Mouse (Mus musculus) lung, embryonic 15.5 days (tissue): ENCODE results near the gene Fgf4. TPM values are rescaled to one million over a fixed set of nuclear protein-coding genes. Genes with fewer than 3 reads are reported as not detected.

Experiments
- ATAC-seq: fragments of 200-750 bp; cut with Nextera tagmentation; 2 replicates; pipeline ENCODE4 v1.8.0; 2017; ENCODE audit warnings: moderate number of reproducible peaks, borderline replicate concordance; ENCODE audit not compliant: low FRiP score, low TSS enrichment; ENCODE audit errors: extremely low read depth
- H3K27ac ChIP-seq: fragments of 300-500 bp; sonication (generic); 2 replicates; pipeline ENCODE4 v1.5.1; 2015; ENCODE audit warnings: moderate library complexity, mild to moderate bottlenecking, inconsistent platforms
- H3K27me3 ChIP-seq: fragments of 300-500 bp; sonication (generic); 2 replicates; pipeline ENCODE4 v1.6.1; 2015; ENCODE audit warnings: inconsistent platforms
- H3K36me3 ChIP-seq: fragments of 300-500 bp; sonication (generic); 2 replicates; pipeline ENCODE4 v1.6.1; 2015; ENCODE audit warnings: inconsistent platforms
- H3K4me1 ChIP-seq: fragments of 300-500 bp; sonication (generic); 2 replicates; pipeline ENCODE4 v1.6.1; 2015; ENCODE audit warnings: inconsistent platforms
- H3K4me2 ChIP-seq: fragments of 300-500 bp; sonication (generic); 2 replicates; pipeline ENCODE4 v1.6.1; 2015; ENCODE audit warnings: inconsistent platforms, mild to moderate bottlenecking, moderate library complexity
- H3K4me3 ChIP-seq: fragments of 300-500 bp; sonication (generic); 2 replicates; pipeline ENCODE4 v1.5.1; 2015; ENCODE audit warnings: mild to moderate bottlenecking, inconsistent platforms
- H3K9ac ChIP-seq: fragments of 300-500 bp; sonication (generic); 2 replicates; pipeline ENCODE4 v1.6.1; 2015; ENCODE audit warnings: inconsistent platforms
- H3K9me3 ChIP-seq: fragments of 300-500 bp; sonication (generic); 2 replicates; pipeline ENCODE4 v1.6.1; 2016; ENCODE audit warnings: inconsistent platforms
- WGBS: fragments of 180-500 bp; shearing (Covaris S2); methylation state at CpG from one replicate; pipeline ENCODE4 v1.1.7; 2015; 5-methylcytosine and 5-hydroxymethylcytosine counted together
- polyA plus RNA-seq: library from polyadenylated mRNA; unstranded; fragments of >200 nt; fragmentation: Nextera tagmentation; extraction: Ambion mirVana; gene quantifications from 2 replicates; pipeline ENCODE4 v1.2.1, GENCODE M21; 2015

The Fgf4 gene
- not detected in 2 replicates for polyA plus RNA-seq

GRCm38 (mm10) chr7:144847067-144847466, at the start of gene Fgf4:
Gene Fgf4, plus strand, starts transcription at chr7:144847367.
- H3K27me3 ChIP-seq = peaks cover 19% of the 10 kb centered on the region
- no peaks in the 10 kb centered on the region for H3K36me3 ChIP-seq
- no peaks in the 10 kb centered on the region for H3K4me1 ChIP-seq

DNA sequence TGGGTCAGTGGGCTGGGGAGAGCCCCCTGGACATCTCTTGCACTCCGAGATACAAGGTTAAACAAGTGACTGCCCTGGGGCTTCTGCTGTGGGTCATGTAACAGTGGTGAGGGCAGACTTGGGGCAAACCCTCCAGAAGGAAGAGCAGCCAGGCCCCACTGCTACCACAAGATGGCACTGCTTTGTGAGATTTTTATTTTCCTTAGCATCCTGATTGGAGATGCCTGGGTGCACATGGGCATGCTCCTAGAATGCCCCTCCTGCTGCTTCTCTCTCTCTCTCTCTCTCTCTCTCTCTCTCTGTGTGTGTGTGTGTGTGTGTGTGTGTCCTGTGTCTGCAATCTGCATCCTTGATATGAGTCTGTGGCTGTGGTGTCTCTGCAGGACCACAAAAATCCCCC, 48.7 kb upstream of the Fgf4 start:
- Histone ChIP-seq H3K9me3 (no peaks in the 10 kb centered on the region), H3K36me3 (no peaks in the 10 kb centered on the region), H3K4me1 (no peaks in the 10 kb centered on the region), H3K4me2 (no peak overlapping the region), H3K27ac (no peak overlapping the region), H3K4me3 (no peak overlapping the region), H3K9ac (no peak overlapping the region), H3K27me3 (no peaks in the 10 kb centered on the region; the same call in 1 of the 2 replicates)
- 26% methylated on average over 1 of the region's 1 CpGs for WGBS
- ATAC-seq = no peak

More at GRCm38 (mm10) chr7:144847067-144847466, at the start of gene Fgf4:
- no peaks in the 10 kb centered on the region for H3K9me3 ChIP-seq
- ATAC-seq = no peak
- no peak within 1 kb of the TSS for H3K9ac ChIP-seq
- no peak within 1 kb of the TSS for H3K27ac ChIP-seq
- H3K4me3 ChIP-seq = no peak within 1 kb of the TSS
- H3K4me2 ChIP-seq = no peak within 1 kb of the TSS

GRCm38 (mm10) chr7:144807036-144807435, 40.1 kb upstream of the Fgf4 start:
- Histone ChIP-seq H3K27me3 (peaks cover 5% of the 10 kb centered on the region; the same call in 1 of the 2 replicates), H3K9me3 (no peaks in the 10 kb centered on the region), H3K27ac (no peak overlapping the region), H3K4me2 (no peak overlapping the region), H3K4me1 (0 out of 2 replicates have a peak, but pooled peaks cover 4% of the 10 kb centered on the region), H3K9ac (no peak overlapping the region), H3K4me3 (no peak overlapping the region), H3K36me3 (no peaks in the 10 kb centered on the region)
- 55% methylated on average over 6 of the region's 6 CpGs for WGBS
- no peak for ATAC-seq

- WGBS = 63% methylated on average over 4 of the region's 4 CpGs
- Histone ChIP-seq H3K4me3 (no peak overlapping the region), H3K4me2 (no peak overlapping the region), H3K4me1 (0 out of 2 replicates have a peak, but pooled peaks cover 5% of the 10 kb centered on the region), H3K9ac (no peak overlapping the region), H3K9me3 (no peaks in the 10 kb centered on the region), H3K27me3 (peaks cover 5% of the 10 kb centered on the region; the same call in 1 of the 2 replicates), H3K27ac (no peak overlapping the region), H3K36me3 (no peaks in the 10 kb centered on the region)
- no peak for ATAC-seq
These were observed 39.1 kb upstream of the Fgf4 start for GRCm38 (mm10) chr7:144807976-144808577.

DNA sequence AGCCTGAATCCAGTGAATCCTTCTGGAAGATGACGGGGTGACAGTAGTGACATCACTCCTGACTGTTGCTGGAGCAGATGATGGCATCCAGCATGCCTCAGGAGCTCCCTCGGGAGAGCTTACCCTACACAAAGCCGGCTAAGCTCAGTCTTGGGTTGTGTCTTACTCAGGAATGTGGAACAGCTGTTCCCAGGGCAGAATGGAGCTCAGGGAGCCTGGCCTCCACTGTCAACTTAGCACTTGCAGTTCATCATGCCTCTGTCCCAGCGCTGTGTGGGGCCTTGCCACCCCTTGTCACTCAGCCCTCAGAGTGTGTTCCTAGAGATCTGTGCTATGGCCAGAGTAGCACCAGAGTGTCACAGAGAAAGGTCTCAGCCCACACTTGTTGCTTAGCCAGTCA, 35.6 kb upstream of the Fgf4 start:
- Histone ChIP-seq H3K9ac (no peak overlapping the region), H3K27ac (no peak overlapping the region), H3K36me3 (no peaks in the 10 kb centered on the region), H3K4me3 (no peak overlapping the region), H3K4me2 (no peak overlapping the region), H3K9me3 (no peaks in the 10 kb centered on the region), H3K27me3 (no peaks in the 10 kb centered on the region), H3K4me1 (0 out of 2 replicates have a peak, but pooled peaks cover 5% of the 10 kb centered on the region)
- ATAC-seq = peak; percentile 88; the same call in 1 of the 2 replicates
- 22% methylated on average over 4 of the region's 4 CpGs for WGBS

DNA sequence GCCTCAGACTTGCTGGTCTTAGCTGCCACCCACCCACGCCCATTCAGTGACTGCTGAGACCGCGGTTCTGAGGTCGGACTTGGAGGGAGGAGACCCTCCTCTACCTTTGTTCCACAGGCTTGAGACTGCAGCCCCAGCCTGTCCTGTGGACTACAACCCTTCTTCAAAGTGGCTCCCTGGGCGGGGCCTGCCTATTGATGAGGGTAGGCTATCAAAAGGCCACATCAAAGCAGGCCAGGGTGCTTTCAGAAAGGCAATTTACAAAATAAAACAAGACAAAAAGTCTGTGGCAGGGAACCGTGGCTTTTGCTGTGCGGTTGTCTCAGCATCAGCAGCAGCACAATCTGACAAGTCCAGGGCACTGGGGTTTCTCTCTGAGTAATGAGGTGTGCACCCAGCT, 25.3 kb upstream of the Fgf4 start:
- no peak overlapping the region for H3K4me2 ChIP-seq
- no peak for ATAC-seq
- no peaks in the 10 kb centered on the region for H3K36me3 ChIP-seq
- no peak overlapping the region for H3K9ac ChIP-seq
- no peaks in the 10 kb centered on the region for H3K9me3 ChIP-seq
- H3K27me3 ChIP-seq = peaks cover 14% of the 10 kb centered on the region
- no peak overlapping the region for H3K4me3 ChIP-seq
- H3K4me1 ChIP-seq = no peaks in the 10 kb centered on the region
- 56% methylated on average over 7 of the region's 7 CpGs for WGBS
- no peak overlapping the region for H3K27ac ChIP-seq

DNA sequence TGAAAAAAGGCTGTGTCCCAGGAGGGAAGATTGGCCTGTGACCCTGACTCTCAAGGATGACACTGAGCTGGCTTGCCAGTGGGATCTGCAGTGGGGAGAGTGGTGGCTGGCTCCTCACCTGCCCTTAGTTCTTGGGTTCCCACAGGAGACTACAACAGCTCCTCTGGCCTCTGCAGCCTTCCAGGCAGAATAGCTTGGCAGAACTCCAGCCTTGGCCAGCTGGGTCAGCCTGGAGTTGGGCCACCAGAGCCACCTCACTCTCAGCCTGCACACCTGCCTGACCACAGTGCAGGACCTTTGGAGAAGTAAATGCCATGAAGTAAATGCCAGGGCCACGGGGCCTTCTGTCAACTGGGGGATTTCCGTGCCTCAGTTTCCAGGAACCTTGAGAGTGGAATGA, 23.2 kb upstream of the Fgf4 start:
- H3K9me3 ChIP-seq = no peaks in the 10 kb centered on the region
- peaks cover 22% of the 10 kb centered on the region for H3K27me3 ChIP-seq
- no peaks in the 10 kb centered on the region for H3K36me3 ChIP-seq
- H3K4me3 ChIP-seq = no peak overlapping the region
- no peak overlapping the region for H3K9ac ChIP-seq
- WGBS = 82% methylated on average over 2 of the region's 2 CpGs
- ATAC-seq = no peak
- H3K4me1 ChIP-seq = no peaks in the 10 kb centered on the region
- H3K27ac ChIP-seq = no peak overlapping the region
- H3K4me2 ChIP-seq = no peak overlapping the region

GRCm38 (mm10) chr7:144828369-144828768, 18.8 kb upstream of the Fgf4 start:
- Histone ChIP-seq H3K4me1 (no peaks in the 10 kb centered on the region), H3K27ac (no peak overlapping the region), H3K36me3 (no peaks in the 10 kb centered on the region), H3K4me2 (no peak overlapping the region), H3K9me3 (no peaks in the 10 kb centered on the region), H3K4me3 (no peak overlapping the region), H3K9ac (no peak overlapping the region), H3K27me3 (peaks cover 30% of the 10 kb centered on the region)
- WGBS = 75% methylated on average over 11 of the region's 11 CpGs
- no peak for ATAC-seq

GRCm38 (mm10) chr7:144837891-144838488, 9.2 kb upstream of the Fgf4 start, which contains the start of gene Fgf3:
Gene Fgf3, plus strand, starts transcription at chr7:144838083.
- peaks cover 79% of the 10 kb centered on the region for H3K27me3 ChIP-seq
- H3K4me1 ChIP-seq = peaks cover 12% of the 10 kb centered on the region
- H3K36me3 ChIP-seq = no peaks in the 10 kb centered on the region
- H3K27ac ChIP-seq = no peak within 1 kb of the TSS
- no peaks in the 10 kb centered on the region for H3K9me3 ChIP-seq
- peak within 1 kb of the TSS; percentile 66 for H3K4me2 ChIP-seq
- peak within 1 kb of the TSS; percentile 36 for H3K4me3 ChIP-seq
- WGBS = 3% methylated on average over 43 of the region's 43 CpGs
- H3K9ac ChIP-seq = no peak within 1 kb of the TSS
- ATAC-seq = no peak

DNA sequence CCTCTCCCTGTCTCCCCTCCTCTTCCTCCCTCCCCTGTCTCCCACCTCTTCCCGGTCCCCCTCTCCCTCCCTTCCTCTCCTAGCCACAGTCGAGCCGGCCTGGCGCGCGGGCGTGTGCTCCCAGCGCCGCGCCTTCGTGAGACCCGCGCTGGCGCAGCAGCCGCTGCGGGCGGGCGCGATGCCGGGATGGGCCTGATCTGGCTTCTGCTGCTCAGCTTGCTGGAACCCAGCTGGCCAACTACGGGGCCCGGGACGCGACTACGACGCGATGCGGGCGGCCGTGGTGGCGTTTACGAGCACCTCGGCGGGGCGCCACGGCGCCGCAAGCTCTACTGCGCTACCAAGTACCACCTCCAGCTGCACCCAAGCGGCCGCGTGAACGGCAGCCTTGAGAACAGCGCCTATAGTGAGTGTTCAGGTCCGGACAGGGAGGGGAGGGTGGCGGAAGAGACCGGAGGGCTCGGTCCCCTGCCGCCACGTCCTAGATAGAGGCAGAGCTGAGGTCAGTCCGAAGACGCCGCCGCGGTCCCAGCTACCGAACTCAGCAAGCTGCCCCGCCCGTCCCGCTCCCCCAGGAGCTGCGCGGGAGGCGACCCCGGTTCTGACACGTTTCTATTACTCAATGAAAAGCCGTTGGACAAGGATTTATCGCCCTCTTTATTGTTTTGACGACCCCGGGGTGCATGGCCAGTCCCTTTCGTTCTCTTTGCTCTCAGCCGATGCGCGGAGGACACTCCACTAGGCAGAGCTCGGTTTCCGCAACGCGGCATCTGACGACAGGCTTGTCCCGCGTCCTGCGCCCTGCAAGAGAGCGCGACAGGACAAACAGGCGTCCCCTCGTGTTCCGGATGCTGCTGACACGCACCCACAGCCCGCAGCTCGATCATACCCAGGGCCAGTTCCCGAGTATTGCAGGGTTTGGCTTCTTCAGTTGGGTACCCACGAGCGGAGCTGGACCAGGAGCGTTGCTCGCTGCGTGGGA, 8.4 kb upstream of the Fgf4 start:
- Histone ChIP-seq H3K9me3 (no peaks in the 10 kb centered on the region), H3K9ac (no peak overlapping the region), H3K36me3 (no peaks in the 10 kb centered on the region), H3K4me1 (peaks cover 12% of the 10 kb centered on the region), H3K27ac (no peak overlapping the region), H3K4me2 (peak overlapping the region; percentile 66), H3K4me3 (peak overlapping the region; percentile 36), H3K27me3 (peaks cover 86% of the 10 kb centered on the region)
- ATAC-seq = no peak
- WGBS = under 1% methylated on average over 94 of the region's 94 CpGs

- no peak overlapping the region for H3K4me2 ChIP-seq
- no peak for ATAC-seq
- 19% methylated on average over 4 of the region's 4 CpGs for WGBS
These were observed 1.0 kb upstream of the Fgf4 start for GRCm38 (mm10) chr7:144846158-144846557.

More at GRCm38 (mm10) chr7:144846158-144846557, 1.0 kb upstream of the Fgf4 start:
- H3K4me1 ChIP-seq = no peaks in the 10 kb centered on the region
- no peaks in the 10 kb centered on the region for H3K9me3 ChIP-seq
- H3K9ac ChIP-seq = no peak overlapping the region
- H3K4me3 ChIP-seq = no peak overlapping the region
- H3K36me3 ChIP-seq = no peaks in the 10 kb centered on the region
- H3K27ac ChIP-seq = no peak overlapping the region
- H3K27me3 ChIP-seq = peaks cover 28% of the 10 kb centered on the region
